Mouse (Mus musculus) megakaryocyte, embryonic 14.5 days (primary cell): Measurements from ENCODE around the gene Dclre1a. TPM values are rescaled to one million over a fixed set of nuclear protein-coding genes. Genes with fewer than 3 reads are reported as not detected.

Experiments used
- H3K27me3 ChIP-seq: replicated peaks from 2 replicates; pipeline ENCODE3; 2012; ENCODE audit warnings: inconsistent platforms
- H3K36me3 ChIP-seq: replicated peaks from 2 replicates; pipeline ENCODE3; 2012; ENCODE audit warnings: low read length, inconsistent platforms, mixed read lengths
- H3K4me1 ChIP-seq: 2 replicates; pipeline ENCODE4 v1.6.1; 2012; ENCODE audit warnings: inconsistent platforms
- H3K4me3 ChIP-seq: replicated peaks from 2 replicates; pipeline ENCODE3; 2012; ENCODE audit warnings: moderate library complexity, mild to moderate bottlenecking, inconsistent platforms
- H3K9me3 ChIP-seq: 2 replicates; pipeline ENCODE4 v1.6.1; 2012; ENCODE audit warnings: inconsistent platforms
- FLI1 ChIP-seq: IDR thresholded peaks from 2 replicates; pipeline ENCODE4 v1.6.1; 2012; ENCODE audit warnings: low read length, inconsistent platforms, mixed read lengths
- GATA1 ChIP-seq: IDR thresholded peaks from 3 replicates; pipeline ENCODE4 v1.6.1; 2012; ENCODE audit warnings: mixed read lengths, low read length, inconsistent platforms, borderline replicate concordance
- polyA plus RNA-seq: library from polyadenylated mRNA; stranded (reverse); fragments of >175 nt; gene quantifications from 2 replicates; pipeline ENCODE4 v1.2.3, GENCODE M21; 2012; ENCODE audit warnings: low replicate concordance; ENCODE audit not compliant: insufficient read depth

The Dclre1a gene
- polyA plus RNA-seq, 1 experiment, result 0.75 TPM

DNA sequence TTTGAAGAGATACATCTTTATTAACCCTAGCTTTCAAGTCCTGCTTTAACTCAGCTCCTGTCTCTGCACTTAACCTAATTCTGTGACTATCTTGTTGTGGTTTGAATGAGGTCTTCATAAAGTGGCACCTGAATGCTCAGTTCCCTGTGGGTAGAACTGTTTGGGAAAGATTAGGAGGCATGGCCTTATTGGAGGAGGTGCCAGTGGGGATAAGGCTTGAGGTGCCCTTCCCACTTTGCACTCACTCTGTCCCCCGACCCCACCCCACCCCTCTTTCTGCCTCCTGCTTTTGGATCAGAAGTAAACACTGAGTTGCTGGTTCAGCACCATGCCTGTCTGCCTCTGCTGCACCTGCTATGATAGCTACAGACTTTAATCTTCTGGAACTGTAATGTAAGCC, 29.8 kb upstream of the Dclre1a start:
- Histone ChIP-seq H3K9me3 (no peaks in the 10 kb centered on the region), H3K4me1 (peaks cover 30% of the 10 kb centered on the region), H3K27me3 (no peaks in the 10 kb centered on the region), H3K4me3 (no peak overlapping the region), H3K36me3 (peaks cover 71% of the 10 kb centered on the region)
- TF ChIP-seq FLI1, result no peak
- no peak for TF ChIP-seq GATA1

DNA sequence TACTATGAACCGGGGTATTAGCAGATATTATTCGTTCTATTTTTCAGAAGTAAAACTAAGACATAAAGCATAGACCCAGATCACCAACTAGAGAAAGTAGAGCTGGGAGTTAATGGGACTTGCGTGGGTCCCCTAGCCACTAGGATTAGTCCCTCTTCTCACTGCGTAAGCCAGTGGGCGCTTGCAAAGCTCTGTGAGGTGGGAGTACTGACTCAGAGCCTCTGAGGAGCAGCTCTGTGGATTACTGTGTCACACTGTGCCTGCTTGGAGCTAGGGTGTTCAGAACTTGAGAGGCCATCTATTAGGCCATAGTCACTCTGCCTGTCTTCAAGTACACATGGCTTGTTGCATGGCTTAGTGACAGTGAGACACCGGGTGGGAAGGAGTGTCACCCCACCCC, 25.2 kb upstream of the Dclre1a start:
- Histone ChIP-seq H3K4me1 (peaks cover 21% of the 10 kb centered on the region), H3K4me3 (no peak overlapping the region), H3K27me3 (no peaks in the 10 kb centered on the region), H3K36me3 (peaks cover 68% of the 10 kb centered on the region), H3K9me3 (no peaks in the 10 kb centered on the region)
- TF ChIP-seq GATA1 (no peak), FLI1 (no peak)

DNA sequence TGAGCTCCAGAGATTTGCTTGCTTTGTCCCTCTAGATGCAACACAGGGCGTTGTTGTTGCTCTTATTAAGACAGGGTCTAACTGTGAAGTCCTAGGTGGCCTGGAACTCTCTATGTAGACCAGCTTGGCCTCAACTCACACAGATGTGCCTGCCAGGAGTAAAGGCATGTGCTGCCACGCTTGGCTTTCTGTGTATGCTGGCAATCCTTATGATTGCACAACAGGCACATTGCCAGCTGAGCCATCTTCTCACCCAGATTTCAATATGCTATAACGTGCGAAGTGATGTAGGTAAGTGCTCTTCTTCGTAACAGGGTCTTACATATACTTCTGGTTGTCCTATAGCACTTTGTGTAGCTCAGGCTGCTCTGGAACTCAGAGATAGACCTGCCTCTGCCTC, 23.9 kb upstream of the Dclre1a start:
- Histone ChIP-seq H3K4me3 (no peak overlapping the region), H3K9me3 (no peaks in the 10 kb centered on the region), H3K27me3 (no peaks in the 10 kb centered on the region), H3K36me3 (peaks cover 61% of the 10 kb centered on the region), H3K4me1 (peaks cover 25% of the 10 kb centered on the region)
- TF ChIP-seq GATA1 (no peak), FLI1 (no peak)

DNA sequence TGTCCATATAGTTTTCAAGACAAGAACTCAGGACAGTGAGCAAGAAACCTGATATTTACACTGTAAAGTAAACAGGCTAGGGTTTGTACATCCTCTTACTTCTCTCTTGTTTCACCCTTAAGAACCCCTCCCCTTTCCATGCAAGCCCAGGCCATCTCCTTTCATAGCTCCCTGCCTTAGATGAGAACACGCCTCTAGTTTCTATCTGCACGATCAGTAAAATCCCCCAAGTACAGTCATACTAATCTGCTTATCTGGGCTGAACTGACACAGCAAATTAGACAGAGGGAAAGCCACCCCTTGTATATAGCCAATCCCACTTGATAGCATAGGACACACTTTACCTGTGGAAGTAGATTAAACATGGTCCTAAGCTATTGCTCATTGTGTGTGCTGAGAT, 23.2 kb upstream of the Dclre1a start:
- Histone ChIP-seq H3K4me1 (peaks cover 31% of the 10 kb centered on the region), H3K27me3 (no peaks in the 10 kb centered on the region), H3K4me3 (no peak overlapping the region), H3K9me3 (no peaks in the 10 kb centered on the region), H3K36me3 (peaks cover 58% of the 10 kb centered on the region)
- TF ChIP-seq FLI1 (no peak), GATA1 (no peak)

DNA sequence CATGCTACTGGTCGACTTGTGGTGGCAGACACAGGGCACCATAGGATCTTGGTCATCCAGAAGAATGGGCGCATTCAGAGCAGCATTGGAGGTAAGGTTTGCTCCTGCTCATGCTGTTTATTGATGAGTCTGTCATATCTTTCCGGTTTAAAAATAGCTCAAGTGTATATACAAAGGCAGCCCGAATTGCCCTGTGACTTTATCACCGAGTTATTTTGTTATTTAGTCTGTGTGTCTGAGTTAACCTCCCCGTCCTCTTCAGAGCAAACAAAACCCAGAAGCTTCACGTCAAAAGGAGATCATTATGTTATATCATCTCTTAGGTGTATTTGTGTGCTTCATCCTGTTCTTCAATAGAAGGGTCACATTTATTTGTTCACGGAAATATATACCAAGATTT, 22.8 kb upstream of the Dclre1a start:
- TF ChIP-seq FLI1, result no peak
- no peak for TF ChIP-seq GATA1
- peaks cover 31% of the 10 kb centered on the region for H3K4me1 ChIP-seq
- peaks cover 53% of the 10 kb centered on the region for H3K36me3 ChIP-seq

DNA sequence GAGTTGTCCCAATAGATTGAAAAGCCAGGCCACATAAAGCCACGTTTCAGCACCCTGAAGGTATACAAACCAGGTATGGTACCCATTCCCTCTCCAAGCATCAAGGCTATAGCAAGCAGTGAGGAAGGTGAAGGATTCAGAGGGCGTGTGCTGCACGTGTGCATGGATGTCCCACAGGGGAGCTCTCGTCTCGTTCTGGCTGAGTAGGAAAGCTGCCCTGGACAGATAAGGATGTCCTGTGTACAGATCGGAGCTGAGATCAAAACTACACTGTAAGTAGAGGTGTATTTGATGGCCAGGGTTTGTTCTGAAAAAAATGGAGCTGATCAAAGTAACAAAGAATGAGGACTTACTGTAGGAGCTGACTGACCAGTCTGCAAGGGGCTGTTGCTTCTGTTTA, 18.9 kb upstream of the Dclre1a start:
- H3K4me1 ChIP-seq, result peaks cover 43% of the 10 kb centered on the region
- peaks cover 46% of the 10 kb centered on the region for H3K36me3 ChIP-seq
- H3K27me3 ChIP-seq, result no peaks in the 10 kb centered on the region
- TF ChIP-seq GATA1 (no peak), FLI1 (no peak)
- no peak overlapping the region for H3K4me3 ChIP-seq
- H3K9me3 ChIP-seq, result no peaks in the 10 kb centered on the region

More for the DNA sequence above, 22.8 kb upstream of the Dclre1a start:
- H3K27me3 ChIP-seq, result no peaks in the 10 kb centered on the region
- no peak overlapping the region for H3K4me3 ChIP-seq
- no peaks in the 10 kb centered on the region for H3K9me3 ChIP-seq

DNA sequence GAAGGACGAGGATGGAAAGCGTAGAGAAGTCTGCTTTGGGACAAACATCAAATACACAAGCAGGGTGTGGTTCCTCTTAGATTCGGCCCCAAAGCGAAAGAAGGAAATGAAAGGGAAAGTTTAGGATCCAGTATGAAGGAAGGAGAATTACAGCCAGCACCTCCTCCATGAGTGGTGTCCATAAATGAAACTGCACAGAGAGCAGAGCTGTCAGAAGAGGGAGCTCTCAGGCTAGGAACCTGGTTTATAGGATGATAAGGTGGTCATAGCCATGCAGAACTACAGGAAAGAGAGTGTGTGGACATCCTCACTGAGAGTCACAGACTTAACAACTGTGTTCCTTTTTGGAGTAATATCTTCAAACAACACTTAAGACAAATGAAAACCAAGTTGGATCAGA, 18.0 kb upstream of the Dclre1a start:
- peak overlapping the region; percentile 14 for H3K4me3 ChIP-seq
- TF ChIP-seq FLI1, result no peak
- no peak for TF ChIP-seq GATA1
- H3K27me3 ChIP-seq, result no peaks in the 10 kb centered on the region
- H3K4me1 ChIP-seq, result peaks cover 46% of the 10 kb centered on the region
- H3K9me3 ChIP-seq, result no peaks in the 10 kb centered on the region
- peaks cover 44% of the 10 kb centered on the region for H3K36me3 ChIP-seq

DNA sequence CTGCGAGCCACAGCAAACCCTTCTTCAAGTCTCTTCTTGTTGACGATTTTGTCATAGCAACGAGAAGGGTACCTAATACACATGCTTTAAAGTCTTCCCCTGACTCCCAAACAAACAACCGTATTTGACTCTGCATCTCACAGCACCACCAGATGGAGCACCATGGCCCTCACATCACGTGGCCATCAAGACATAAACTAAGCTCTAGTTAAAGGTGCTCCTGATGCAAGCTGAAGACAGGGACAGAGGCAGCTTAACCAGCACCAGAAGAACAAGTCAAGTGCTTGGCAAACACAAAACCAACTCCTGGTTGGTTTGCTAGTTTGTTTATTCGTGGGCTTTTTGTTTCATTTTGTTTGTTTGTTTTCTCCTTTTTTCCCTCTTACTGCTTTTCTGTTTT, 17.3 kb upstream of the Dclre1a start:
- Histone ChIP-seq H3K9me3 (no peaks in the 10 kb centered on the region), H3K27me3 (no peaks in the 10 kb centered on the region), H3K36me3 (peaks cover 40% of the 10 kb centered on the region), H3K4me3 (peak overlapping the region; percentile 40), H3K4me1 (peaks cover 46% of the 10 kb centered on the region)
- no peak for TF ChIP-seq FLI1
- no peak for TF ChIP-seq GATA1

DNA sequence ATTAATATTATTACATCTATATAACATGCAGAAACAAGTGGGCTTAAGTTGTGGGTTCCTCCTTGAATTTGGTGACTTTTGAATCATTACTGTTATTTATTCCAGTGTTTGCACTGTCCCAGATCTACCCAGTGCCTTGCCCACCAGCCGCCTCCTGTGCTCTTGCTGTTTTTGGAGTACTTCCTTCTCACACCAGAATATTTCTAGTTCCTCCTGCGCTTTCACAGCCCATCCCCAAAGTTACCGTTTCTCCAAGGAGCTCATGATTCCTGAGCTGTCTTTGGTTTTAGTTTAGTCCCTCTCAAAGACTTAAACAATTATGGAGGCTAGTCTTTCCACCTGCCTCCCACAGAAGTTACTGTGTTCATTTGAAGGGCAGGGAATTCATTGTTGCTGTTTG, 15.4 kb upstream of the Dclre1a start:
- Histone ChIP-seq H3K4me3 (no peak overlapping the region), H3K9me3 (no peaks in the 10 kb centered on the region), H3K36me3 (peaks cover 52% of the 10 kb centered on the region), H3K4me1 (peaks cover 52% of the 10 kb centered on the region), H3K27me3 (no peaks in the 10 kb centered on the region)
- TF ChIP-seq GATA1, result no peak
- no peak for TF ChIP-seq FLI1

DNA sequence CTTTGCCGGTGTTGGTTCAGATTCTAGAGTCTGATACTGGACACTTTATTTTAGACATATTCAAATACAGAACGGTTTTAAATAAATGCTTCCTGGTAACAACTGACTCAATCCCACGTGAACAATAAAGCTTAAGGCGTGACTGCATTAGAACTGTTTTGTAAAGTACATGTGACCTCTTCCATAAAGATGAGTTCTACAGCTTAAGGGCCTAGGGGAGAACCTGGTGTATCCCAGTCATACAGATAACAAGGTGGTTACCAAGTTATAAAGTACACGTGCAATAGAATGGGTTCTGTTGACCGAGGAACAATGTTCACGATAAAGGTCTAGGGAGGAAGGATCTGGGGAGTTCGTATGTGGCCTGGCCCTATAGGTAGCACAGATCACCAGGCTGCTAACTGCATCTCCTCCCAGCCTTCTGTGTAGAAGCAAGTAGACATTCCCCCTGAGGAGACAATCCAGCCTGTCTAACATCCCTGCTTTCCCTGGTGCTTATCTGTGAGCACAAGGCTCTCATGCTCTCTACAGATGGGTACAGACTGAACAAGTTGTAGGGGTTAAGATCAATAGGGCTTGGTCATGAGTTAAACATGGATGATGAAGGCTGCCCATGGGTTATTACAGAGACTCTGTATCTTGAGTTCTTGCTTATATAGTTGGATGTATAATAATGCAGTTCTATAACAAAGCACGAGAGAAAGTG, 14.6 kb upstream of the Dclre1a start:
- Histone ChIP-seq H3K4me1 (peaks cover 49% of the 10 kb centered on the region), H3K36me3 (peaks cover 61% of the 10 kb centered on the region)
- TF ChIP-seq GATA1 (no peak), FLI1 (no peak)

More for the DNA sequence above, 14.6 kb upstream of the Dclre1a start:
- Histone ChIP-seq H3K27me3 (no peaks in the 10 kb centered on the region), H3K4me3 (no peak overlapping the region), H3K9me3 (no peaks in the 10 kb centered on the region)
